Mouse (Mus musculus): ENCODE measurements around the gene Olfr160. TPM values are rescaled to one million over a fixed set of nuclear protein-coding genes. Genes with fewer than 3 reads are reported as not detected.

Olfr160 gene
- polyA plus RNA-seq (2012; rRNA removed), result not detected in 2 replicates

- no peak for DNase-seq (ENCODE audit: low spot score)
These were observed at the start of gene Olfr160 for GRCm38 (mm10) chr9:37716150-37716549. Gene Olfr160, minus strand, starts transcription at chr9:37716250.

GRCm38 (mm10) chr9:37762541-37762940 lies 46.5 kb upstream of the Olfr160 start:
- DNase-seq (ENCODE audit: low spot score), result no peak

- DNase-seq (ENCODE audit: low spot score), result no peak
These were observed 45.7 kb upstream of the Olfr160 start for GRCm38 (mm10) chr9:37761728-37762127.

GRCm38 (mm10) chr9:37752006-37752405 lies 36.0 kb upstream of the Olfr160 start:
- DNase-seq (ENCODE audit: low spot score), result no peak

GRCm38 (mm10) chr9:37751467-37751866 lies 35.4 kb upstream of the Olfr160 start:
- no peak for DNase-seq (ENCODE audit: low spot score)

- DNase-seq (ENCODE audit: low spot score), result no peak
These were observed 34.4 kb upstream of the Olfr160 start for GRCm38 (mm10) chr9:37750319-37751075.

GRCm38 (mm10) chr9:37744806-37745205 lies 28.8 kb upstream of the Olfr160 start, which contains the start of gene Olfr874:
Gene Olfr874, plus strand, starts transcription at chr9:37745106.
- DNase-seq (ENCODE audit: low spot score), result no peak

GRCm38 (mm10) chr9:37734310-37734709 lies 18.3 kb upstream of the Olfr160 start:
- no peak for DNase-seq (ENCODE audit: low spot score)

GRCm38 (mm10) chr9:37689970-37690686 lies 25.9 kb downstream of the Olfr160 start:
- DNase-seq (ENCODE audit: low spot score), result no peak

GRCm38 (mm10) chr9:37687941-37688303 lies 28.1 kb downstream of the Olfr160 start:
- no peak for DNase-seq (ENCODE audit: low spot score)

- no peak for DNase-seq (ENCODE audit: low spot score)
These were observed 28.6 kb downstream of the Olfr160 start for GRCm38 (mm10) chr9:37687288-37687940.

- no peak for DNase-seq (ENCODE audit: low spot score)
These were observed 34.9 kb downstream of the Olfr160 start for GRCm38 (mm10) chr9:37681123-37681522.

- no peak for DNase-seq (ENCODE audit: low spot score)
These were observed 40.8 kb downstream of the Olfr160 start for GRCm38 (mm10) chr9:37675287-37675686.

GRCm38 (mm10) chr9:37670261-37670660 lies 45.8 kb downstream of the Olfr160 start:
- DNase-seq (ENCODE audit: low spot score), result no peak

- no peak for DNase-seq (ENCODE audit: low spot score)
These were observed 46.4 kb downstream of the Olfr160 start for GRCm38 (mm10) chr9:37669678-37670077.

- no peak for DNase-seq (ENCODE audit: low spot score)
These were observed 46.9 kb downstream of the Olfr160 start, which contains the start of gene Panx3 for GRCm38 (mm10) chr9:37669115-37669514. Gene Panx3, minus strand, starts transcription at chr9:37669235.

- no peak for DNase-seq (ENCODE audit: low spot score)
These were observed 50.0 kb downstream of the Olfr160 start for GRCm38 (mm10) chr9:37666045-37666444.

- no peak for DNase-seq (ENCODE audit: low spot score)
These were observed 51.4 kb downstream of the Olfr160 start for GRCm38 (mm10) chr9:37664604-37665003.

- no peak for DNase-seq (ENCODE audit: low spot score)
These were observed 52.8 kb downstream of the Olfr160 start for GRCm38 (mm10) chr9:37663210-37663609.

GRCm38 (mm10) chr9:37659413-37659812 lies 56.6 kb downstream of the Olfr160 start:
- no peak for DNase-seq (ENCODE audit: low spot score)

Data from urinary bladder, adult 2 months (tissue).